Mouse (Mus musculus): ENCODE measurements around the gene Eif4enif1.
"Not testable (repeated sequence)": the region's sequence is repeated elsewhere in the genome, so short reads cannot be mapped to it uniquely, and the experiment has no call there.

The Eif4enif1 gene

GRCm38 (mm10) chr11:3181971-3182370 is 20.2 kb upstream of the Eif4enif1 start:
- DNase-seq (ENCODE audit: low spot score) = not testable (repeated sequence)

- DNase-seq (ENCODE audit: low spot score) = not testable (repeated sequence)
Measured at GRCm38 (mm10) chr11:3182707-3183106, 19.5 kb upstream of the Eif4enif1 start.

- no peak for DNase-seq (ENCODE audit: low spot score)
Measured at GRCm38 (mm10) chr11:3193363-3193762, 8.8 kb upstream of the Eif4enif1 start, which contains the start of gene Sfi1. TSS of gene Sfi1 (minus strand) at chr11:3193463.

DNA sequence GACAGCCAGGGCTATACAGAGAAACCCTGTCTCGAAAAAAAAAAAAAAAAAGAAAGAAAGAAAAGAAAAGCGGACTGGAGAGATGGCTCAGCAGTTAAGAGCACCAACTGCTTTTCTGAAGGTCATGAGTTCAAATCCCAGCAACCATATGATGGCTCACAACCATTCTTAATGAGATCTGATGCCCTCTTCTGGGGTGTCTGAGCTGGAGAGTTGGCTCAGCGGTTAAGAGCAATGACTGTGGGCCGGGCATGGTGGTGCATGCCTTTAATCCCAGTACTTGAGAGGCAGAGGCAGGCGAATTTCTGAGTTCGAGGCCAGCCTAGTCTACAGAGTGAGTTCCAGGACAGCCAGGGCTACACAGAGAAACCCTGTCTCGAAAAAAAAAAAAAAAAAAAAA is 1.6 kb upstream of the Eif4enif1 start:
- DNase-seq (ENCODE audit: low spot score) = not testable (repeated sequence)

DNA sequence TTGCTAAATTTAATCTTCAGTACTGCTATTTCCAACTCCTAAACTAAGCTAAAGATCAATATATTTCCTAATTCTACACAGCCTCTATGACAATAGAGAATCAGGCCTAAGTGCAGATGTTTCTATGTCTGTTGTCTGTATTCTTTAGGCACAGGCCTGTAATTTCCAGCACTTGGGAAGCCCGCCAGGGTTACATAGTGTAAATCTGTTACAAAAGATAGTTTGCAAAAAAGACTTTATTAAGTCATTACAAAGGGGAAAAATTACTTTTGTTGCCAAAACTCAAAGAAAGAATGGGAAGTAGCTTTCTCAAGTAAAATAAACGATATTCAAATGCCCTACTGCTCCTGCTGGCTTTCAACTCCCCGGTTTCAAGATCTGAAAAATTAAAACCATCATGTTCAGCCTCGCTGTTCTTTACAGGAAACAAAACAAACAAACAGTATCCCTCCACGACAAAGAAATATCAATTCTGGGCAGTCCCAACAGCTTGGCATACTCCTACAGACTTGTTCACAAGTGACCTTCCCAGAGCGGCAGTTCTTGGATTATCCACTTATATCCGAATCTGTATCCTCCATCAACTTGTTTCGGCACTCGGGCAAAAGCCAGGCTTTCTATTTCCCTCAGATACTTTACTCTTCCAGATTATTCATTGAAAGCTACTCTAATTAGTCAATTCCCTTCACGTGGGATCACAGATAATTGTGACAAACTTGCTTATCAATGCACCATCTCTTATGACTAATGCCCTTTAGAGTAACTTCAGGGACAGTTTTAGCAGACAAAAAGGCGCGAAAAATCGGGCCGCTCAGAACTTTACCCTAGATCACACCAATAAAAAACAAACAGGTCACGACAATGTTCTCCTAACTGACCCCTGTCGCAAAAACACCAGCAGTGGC is 614 bp upstream of the Eif4enif1 start:
- DNase-seq (ENCODE audit: low spot score) = no peak

DNA sequence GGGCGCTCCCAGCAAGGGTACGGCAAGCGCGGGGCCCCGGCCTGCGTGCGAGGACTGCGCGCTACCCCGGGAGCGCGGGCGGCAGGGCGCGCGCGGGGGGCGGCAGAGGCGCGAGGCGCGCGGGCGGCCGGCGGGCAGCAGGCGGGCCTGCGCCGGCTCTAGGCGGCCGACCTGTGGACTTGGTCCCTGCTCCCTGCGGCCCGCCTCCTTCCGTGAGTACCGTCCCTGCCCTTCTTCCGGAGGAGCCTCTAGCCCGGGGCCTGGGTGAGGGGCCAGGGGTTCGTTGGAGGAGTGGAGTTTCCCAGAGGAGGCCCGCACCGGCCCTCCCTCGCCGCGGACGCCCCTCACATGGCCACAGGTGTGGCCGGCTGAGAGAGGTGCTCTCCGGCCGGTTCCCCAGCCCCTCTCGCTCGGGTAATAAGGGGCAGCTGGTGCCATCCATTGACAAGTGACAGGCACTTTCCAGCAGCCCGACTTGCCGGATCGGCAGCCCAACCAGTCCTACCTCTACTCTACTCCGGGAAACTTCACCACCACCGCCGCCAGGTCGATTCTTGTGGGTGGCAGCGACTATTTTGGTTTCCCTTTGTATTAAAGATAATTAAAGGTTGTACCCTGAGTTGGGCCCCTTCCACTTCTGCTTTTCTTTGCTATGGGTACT is 719 bp downstream of the Eif4enif1 start:
- DNase-seq (ENCODE audit: low spot score) = peak; percentile 42

DNA sequence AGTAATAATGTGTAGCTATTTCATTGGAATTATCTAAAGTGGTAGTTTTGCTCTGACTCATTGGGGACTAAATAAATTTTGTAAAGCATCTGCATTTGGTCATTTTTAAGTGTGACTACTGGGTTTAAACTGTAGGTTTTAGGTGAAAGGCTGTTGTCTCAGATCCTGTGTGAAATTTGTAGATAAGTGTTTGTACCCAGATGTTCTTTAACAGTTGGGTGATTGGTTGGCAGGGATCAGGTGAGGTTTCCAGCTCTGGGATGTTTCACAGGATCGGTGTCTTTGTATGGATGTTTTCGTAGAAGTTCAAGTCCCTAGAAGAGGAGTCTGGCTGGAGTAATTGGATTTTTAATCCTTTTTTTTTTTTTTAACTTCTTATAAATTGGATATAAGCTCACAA is 1.6 kb downstream of the Eif4enif1 start:
- DNase-seq (ENCODE audit: low spot score) = no peak

DNA sequence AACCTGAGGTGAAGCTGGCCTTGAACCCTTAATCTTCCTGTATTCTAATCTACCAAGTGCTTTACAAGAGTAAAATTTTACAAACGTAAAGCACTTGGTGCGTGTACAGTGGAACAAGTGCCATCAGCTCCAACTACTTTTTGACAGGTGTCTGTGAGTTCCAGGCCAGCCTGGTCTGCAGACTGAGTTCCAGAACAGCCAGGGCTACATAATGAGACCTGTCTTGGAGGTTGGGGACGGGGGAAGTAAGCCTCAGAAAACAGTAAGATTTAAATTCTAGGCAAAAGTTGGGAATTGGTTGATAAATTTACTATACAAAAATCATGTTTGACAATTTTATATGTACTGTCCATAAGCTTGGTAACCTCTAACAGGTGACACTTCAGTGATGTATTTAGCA is 3.0 kb downstream of the Eif4enif1 start:
- DNase-seq (ENCODE audit: low spot score) = no peak

- no peak for DNase-seq (ENCODE audit: low spot score)
Measured at GRCm38 (mm10) chr11:3206783-3207182, 4.6 kb downstream of the Eif4enif1 start.

DNA sequence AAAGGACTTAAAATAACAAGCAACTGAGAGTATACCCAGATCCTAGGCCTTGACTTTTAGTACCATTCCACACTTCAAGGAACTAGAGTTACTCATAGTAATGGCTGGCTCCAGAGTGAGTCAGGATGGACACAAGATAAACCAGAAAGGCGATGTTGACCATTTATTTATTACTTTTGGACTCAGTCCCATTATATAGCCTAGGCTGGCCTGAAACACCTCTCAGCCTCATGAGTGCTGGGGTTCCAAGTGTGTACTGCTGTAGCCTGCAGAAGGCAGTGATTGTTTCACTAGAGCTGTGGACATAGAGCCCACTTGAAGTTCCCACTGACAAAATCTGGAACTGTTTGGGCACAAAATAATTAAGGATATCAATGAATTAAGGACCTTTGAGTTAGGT is 10.3 kb downstream of the Eif4enif1 start:
- DNase-seq (ENCODE audit: low spot score) = no peak

DNA sequence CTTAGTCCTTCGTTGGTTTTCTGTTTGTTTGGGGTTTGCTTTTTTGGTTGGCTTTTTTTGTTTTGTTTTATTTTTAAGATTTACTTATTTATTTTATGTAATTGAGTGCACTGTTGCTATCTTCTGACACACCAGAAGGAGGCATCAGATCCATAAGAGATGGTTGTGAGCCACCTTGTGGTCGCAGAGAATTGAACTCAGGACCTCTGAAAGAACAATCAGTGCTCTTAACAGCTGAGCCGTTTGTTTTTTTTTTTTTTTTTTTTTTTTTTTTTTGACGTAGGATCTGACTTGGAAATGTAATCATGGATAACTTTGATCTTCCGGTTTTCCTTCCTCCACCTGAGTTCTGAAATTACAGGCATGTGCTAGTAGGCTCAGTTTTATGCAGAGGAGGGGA is 20.9 kb downstream of the Eif4enif1 start:
- no peak for DNase-seq (ENCODE audit: low spot score)

DNA sequence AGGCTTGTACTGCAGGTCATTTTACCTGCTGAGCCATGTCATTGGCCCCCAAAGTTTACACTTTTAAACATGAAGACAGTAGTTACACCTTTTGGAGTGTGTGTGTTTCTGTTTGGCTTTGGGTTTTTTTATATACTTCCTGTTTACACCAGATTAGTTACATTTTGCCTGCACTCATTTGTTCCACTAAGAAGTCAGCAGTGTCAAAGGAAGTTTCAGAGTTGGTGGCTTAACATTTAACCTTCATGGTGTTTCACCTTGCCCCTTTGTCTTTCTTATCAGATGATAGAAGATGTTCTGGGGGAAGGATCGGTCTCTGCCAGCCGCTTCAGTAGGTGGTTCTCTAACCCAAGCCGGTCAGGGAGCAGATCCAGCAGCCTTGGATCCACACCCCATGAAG is 24.9 kb downstream of the Eif4enif1 start:
- no peak for DNase-seq (ENCODE audit: low spot score)

- DNase-seq (ENCODE audit: low spot score) = no peak
Measured at GRCm38 (mm10) chr11:3232248-3232647, 30.1 kb downstream of the Eif4enif1 start.

DNA sequence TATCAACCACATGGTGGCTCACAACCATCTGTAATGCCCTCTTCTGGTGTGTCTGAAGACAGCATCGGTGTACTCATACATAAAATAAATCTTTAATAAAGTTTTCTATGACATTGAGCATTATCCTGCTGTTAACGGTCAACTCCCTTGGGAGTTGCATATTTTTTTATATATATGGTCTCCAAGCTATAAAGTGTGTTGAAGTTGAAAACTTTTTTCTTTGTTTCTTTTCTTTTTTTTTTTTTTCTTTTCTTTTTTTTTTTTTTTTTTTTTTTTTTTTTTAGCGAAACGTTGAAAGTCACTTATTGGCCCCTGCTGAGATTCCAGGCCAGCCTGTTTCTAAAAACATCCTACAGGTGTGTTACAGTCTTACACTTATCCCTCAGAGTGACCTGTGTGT is 31.5 kb downstream of the Eif4enif1 start:
- no peak for DNase-seq (ENCODE audit: low spot score)

GRCm38 (mm10) chr11:3235277-3235676 is 33.1 kb downstream of the Eif4enif1 start:
- DNase-seq (ENCODE audit: low spot score) = no peak

DNA sequence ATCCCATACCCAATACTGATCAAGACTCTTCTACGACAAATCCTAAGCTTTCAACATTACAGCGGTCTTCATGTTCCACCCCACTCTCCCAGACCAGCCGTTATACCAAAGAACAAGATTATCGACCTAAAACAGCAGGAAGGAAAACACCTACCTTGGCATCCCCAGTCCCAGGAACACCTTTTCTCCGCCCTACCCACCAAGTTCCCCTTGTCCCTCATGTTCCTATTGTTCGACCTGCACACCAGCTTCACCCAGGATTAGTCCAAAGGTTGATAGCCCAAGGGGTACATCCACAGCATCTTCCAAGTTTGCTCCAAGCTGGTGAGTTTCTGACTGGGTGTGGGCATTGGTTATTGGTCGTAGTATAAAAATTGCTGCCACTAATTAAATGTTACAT is 40.2 kb downstream of the Eif4enif1 start:
- DNase-seq (ENCODE audit: low spot score) = no peak

- DNase-seq (ENCODE audit: low spot score) = no peak
Measured at GRCm38 (mm10) chr11:3243771-3244170, 41.6 kb downstream of the Eif4enif1 start.

DNA sequence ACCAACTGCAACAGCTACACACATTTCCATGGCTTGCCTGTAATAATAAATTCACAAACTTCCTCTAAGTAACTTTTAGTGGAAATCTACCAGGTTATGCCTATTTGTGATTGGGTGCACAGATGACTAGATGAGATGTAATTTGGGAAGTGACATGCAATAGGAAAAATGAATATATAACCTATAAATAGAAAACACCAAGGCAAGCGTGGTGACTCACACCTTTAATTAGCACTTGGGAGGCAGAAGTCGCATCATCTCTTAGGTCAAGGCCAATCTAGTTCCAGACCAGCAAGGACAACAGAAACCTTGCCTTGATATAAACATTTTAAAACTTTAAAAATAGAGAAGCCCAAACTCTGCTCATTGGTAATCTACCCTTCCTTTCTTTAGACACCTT is 45.2 kb downstream of the Eif4enif1 start:
- DNase-seq (ENCODE audit: low spot score) = no peak

GRCm38 (mm10) chr11:3259537-3259936 is 57.3 kb downstream of the Eif4enif1 start:
- DNase-seq (ENCODE audit: low spot score) = no peak

- no peak for DNase-seq (ENCODE audit: low spot score)
Measured at GRCm38 (mm10) chr11:3265291-3266078, 63.3 kb downstream of the Eif4enif1 start.

- DNase-seq (ENCODE audit: low spot score) = peak; percentile 86
Measured at GRCm38 (mm10) chr11:3266079-3266685, 64.0 kb downstream of the Eif4enif1 start, which contains the start of gene Drg1. TSS of gene Drg1 (minus strand) at chr11:3266415.

GRCm38 (mm10) chr11:3267133-3267532 is 64.9 kb downstream of the Eif4enif1 start:
- DNase-seq (ENCODE audit: low spot score) = no peak
